Mouse (Mus musculus) bone marrow, adult 2 months (tissue): ENCODE data around the gene Nkiras2. TPM values are rescaled to one million over a fixed set of nuclear protein-coding genes. Genes with fewer than 3 reads are reported as not detected.
"Not testable (repeated sequence)": the region's sequence is repeated elsewhere in the genome, so short reads cannot be mapped to it uniquely, and the experiment has no call there.

Experiments
- H3K27ac ChIP-seq: fragments of 200-500 bp; 2 replicates; pipeline ENCODE4 v1.5.1; 2012; ENCODE audit warnings: low read depth, mild to moderate bottlenecking, control low read depth, inconsistent platforms, low read length; ENCODE audit not compliant: control insufficient read depth, poor library complexity, insufficient read depth
- H3K4me1 ChIP-seq: fragments of 200-500 bp; 2 replicates; pipeline ENCODE4 v1.6.1; 2011; ENCODE audit warnings: low read length; ENCODE audit not compliant: control insufficient read depth, insufficient read depth
- H3K4me3 ChIP-seq: fragments of 200-500 bp; replicated peaks from 2 replicates; pipeline ENCODE3; 2011; ENCODE audit warnings: mild to moderate bottlenecking, low read depth, low read length, control low read depth; ENCODE audit not compliant: control insufficient read depth
- CTCF ChIP-seq: fragments of 200-500 bp; IDR thresholded peaks from 2 replicates; pipeline ENCODE4 v1.5.1; 2011; ENCODE audit warnings: low read length, control low read depth; ENCODE audit not compliant: control insufficient read depth, insufficient read depth
- POLR2A ChIP-seq: fragments of 200-500 bp; IDR thresholded peaks from 2 replicates; pipeline ENCODE4 v1.6.1; 2011; ENCODE audit warnings: low read depth, mild to moderate bottlenecking, control low read depth, low read length, borderline replicate concordance; ENCODE audit not compliant: control insufficient read depth
- WGBS: fragments of 180-500 bp; shearing (Covaris S2); methylation state at CpG from one replicate; pipeline ENCODE4 v1.1.7; 2018; 5-methylcytosine and 5-hydroxymethylcytosine counted together
- polyA plus RNA-seq: library from polyadenylated mRNA; stranded (reverse); fragments of >200 nt; gene quantifications from 2 replicates; pipeline ENCODE4 v1.2.4, GENCODE M21; 2011; ENCODE audit warnings: low replicate concordance; ENCODE audit not compliant: missing spikeins, insufficient read depth, insufficient read length

Gene Nkiras2
- polyA plus RNA-seq, 1 experiment: 13.1 TPM

DNA sequence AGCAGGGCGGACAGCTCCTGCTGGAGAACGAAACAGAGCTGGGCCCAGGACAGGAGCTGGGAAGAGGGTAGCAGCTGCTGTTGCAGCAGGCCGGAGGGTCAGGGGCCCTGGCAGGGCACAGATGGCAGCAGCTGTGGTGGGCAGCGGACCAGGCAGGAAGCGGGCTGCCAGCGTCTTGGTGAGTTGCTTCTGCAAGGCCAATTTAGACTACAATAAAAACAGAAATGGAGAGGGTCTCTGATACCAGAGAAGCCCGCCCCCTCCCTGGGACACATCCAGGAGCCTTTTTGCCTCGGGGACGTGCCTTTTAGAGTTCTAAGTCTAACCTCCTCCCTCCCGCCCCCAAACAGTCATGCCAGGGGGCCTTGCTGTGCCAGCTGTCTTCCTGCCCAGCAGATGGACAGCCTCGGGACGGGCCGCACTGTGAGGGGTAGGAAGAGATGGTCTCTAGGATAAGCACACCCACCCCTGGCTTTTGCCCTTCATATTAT is 9.9 kb downstream of the Nkiras2 start:
- TF ChIP-seq POLR2A: no peak
- TF ChIP-seq CTCF: no peak
- H3K4me3 ChIP-seq: no peak overlapping the region
- peaks cover 7% of the 10 kb centered on the region for H3K4me1 ChIP-seq
- no peak overlapping the region for H3K27ac ChIP-seq
- WGBS: 24% methylated on average over 13 of the region's 13 CpGs

DNA sequence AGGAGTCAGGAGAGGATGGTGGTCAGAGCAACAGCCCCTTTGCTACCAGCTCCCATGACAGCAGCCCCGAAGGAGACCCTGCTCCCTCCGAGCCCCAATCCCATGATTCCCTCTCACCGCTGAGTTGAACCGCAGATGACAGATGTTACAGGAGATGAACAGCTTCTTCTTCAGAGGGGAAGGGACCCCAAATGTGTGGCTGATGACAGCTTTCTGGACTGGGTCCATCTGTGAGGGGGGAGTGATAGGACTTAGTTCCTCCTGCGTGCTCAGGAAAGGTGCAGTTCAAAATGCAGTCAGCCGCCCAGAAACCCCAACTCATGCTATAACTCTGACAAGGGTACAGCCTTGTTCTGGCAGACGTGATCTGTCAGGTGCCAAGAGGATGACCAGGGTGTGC is 15.5 kb downstream of the Nkiras2 start:
- Histone ChIP-seq H3K27ac (no peak overlapping the region), H3K4me1 (no peaks in the 10 kb centered on the region; the same call in 1 of the 2 replicates), H3K4me3 (no peak overlapping the region)
- no peak for TF ChIP-seq POLR2A
- TF ChIP-seq CTCF: no peak
- WGBS: 38% methylated on average over 7 of the region's 7 CpGs

DNA sequence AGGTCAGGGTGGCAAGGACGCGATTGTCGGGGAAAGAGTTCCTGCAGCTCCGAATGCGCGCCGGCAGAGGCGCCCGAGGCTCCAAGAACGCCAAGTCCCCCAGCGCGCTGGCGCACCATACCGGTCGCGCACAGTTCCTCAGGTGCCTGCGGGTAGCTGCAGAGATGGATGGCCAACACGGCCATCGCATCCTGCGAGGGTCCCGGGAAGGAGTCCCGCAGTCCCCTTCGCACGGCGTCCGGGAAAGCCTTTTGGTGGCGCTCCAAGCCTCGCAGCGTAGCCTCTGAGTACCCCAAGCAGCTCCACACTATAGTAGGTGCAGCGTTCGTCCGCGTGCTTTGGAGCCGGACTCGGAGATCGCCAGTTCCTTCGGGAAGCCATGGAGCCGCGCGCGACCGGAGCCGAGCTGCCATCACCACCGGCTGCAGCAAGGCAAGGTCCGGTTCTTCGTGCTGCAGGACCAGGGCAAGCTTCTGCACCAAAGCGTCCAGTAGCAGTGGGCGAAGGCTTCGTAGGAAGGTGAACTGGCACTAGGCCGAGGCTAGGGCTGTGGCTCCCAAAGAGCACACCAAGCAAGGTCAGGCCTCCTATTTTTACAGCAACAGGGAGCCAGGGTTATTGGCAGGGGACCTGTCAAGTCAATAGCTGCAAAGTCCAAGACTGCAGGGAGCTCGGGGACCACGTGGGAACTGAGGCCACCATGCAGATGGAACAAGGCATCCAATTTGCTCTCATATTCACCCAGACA is 21.3 kb downstream of the Nkiras2 start:
- 13% methylated on average over 52 of the region's 52 CpGs for WGBS
- TF ChIP-seq CTCF: peak; percentile 35; the same call in 1 of the 2 replicates
- TF ChIP-seq POLR2A: no peak
- Histone ChIP-seq H3K4me1 (no peaks in the 10 kb centered on the region; the same call in 1 of the 2 replicates), H3K27ac (no peak overlapping the region; the same call in 1 of the 2 replicates), H3K4me3 (no peak overlapping the region)

DNA sequence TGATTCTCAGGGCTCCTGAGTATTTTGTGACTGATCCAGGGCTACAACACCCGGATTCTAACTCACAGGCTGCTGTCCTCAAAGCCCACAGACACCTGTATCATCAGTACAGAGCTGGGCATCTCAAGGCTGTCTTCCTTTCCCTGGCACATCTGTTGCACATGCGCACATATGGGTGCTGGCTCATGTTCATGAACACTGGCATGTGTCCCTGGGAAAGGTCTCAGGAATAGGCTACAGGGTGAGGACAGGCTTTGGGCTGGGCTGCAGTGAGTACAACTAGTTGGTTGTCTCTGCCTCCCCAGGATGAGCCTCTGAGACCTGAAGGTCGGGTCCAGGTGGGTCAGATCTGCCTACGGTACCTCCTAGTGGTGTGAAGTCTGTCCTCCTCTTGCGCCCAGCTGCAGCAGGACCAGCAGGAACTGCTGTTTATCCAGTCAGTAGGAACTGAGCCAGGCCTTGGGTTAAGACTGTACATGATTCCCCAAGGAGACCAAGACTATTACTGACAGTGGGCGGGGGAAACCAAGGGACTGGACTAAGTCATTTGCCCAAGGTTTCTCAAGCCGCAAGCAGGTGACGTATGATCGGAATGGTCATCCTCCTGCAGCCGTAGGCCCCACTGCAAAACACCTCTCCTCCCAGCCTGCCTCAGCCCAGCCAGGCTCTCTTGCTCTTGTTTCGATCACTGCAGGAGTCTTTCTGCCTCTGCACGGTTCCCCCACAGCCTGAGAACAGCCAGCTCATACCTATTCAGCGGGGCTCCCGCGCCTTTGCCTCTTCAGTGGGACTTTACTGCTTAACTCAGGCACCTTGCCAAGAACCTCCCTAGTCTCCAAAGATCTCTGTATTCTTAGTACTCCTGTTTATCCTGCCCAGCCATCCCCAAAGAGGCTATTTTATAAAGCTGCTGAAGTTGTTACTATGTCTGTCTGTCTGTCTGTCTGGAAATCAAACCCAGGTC is 24.9 kb downstream of the Nkiras2 start:
- H3K27ac ChIP-seq: no peak overlapping the region
- no peak overlapping the region for H3K4me3 ChIP-seq
- 79% methylated on average over 15 of the region's 15 CpGs for WGBS
- TF ChIP-seq POLR2A: no peak
- no peak for TF ChIP-seq CTCF
- no peaks in the 10 kb centered on the region; the same call in 1 of the 2 replicates for H3K4me1 ChIP-seq

DNA sequence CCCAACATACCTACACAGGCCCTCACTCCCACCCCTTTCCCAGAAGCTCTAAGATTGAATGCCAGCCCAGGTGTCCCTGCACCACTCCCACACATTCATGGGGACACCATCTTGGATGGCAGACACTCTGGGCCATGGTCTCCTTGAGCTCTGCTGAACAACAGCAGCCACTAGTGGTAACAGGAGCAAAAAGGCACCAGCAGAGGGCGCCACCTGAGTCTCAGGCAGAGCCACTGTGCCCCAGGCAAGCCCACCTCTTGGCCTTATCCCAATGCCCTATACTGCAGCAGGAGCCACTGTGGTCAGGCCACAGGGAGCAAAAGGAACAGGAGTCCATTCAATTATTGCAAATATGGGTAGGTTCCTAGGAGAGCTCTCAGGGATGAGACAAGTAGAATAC is 27.2 kb downstream of the Nkiras2 start:
- no peak overlapping the region for H3K4me3 ChIP-seq
- no peak overlapping the region for H3K27ac ChIP-seq
- no peaks in the 10 kb centered on the region for H3K4me1 ChIP-seq
- TF ChIP-seq POLR2A (no peak), CTCF (peak; percentile 76)
- WGBS: 27% methylated on average over 1 of the region's 1 CpGs

DNA sequence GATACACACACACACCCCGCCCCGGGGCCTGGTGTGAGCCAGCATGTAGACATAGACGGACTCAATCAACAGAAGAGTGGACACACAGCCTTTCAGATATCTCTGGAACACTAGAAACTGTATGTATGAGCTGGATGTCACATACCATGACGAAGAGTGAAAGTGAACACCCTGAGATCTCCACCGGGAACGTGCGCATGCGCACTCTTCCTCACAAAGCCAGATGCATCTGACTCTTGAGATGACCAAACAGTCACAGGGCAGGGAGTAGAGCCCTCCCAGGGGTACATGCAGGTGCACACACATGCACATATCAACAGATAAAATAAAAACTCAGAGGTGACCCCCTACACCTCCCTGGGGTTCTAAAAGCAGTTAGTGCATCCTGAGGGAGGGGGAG is 29.4 kb downstream of the Nkiras2 start:
- WGBS: 79% methylated on average over 8 of the region's 8 CpGs
- TF ChIP-seq POLR2A (no peak), CTCF (no peak)
- Histone ChIP-seq H3K4me1 (no peaks in the 10 kb centered on the region), H3K4me3 (no peak overlapping the region), H3K27ac (no peak overlapping the region)

DNA sequence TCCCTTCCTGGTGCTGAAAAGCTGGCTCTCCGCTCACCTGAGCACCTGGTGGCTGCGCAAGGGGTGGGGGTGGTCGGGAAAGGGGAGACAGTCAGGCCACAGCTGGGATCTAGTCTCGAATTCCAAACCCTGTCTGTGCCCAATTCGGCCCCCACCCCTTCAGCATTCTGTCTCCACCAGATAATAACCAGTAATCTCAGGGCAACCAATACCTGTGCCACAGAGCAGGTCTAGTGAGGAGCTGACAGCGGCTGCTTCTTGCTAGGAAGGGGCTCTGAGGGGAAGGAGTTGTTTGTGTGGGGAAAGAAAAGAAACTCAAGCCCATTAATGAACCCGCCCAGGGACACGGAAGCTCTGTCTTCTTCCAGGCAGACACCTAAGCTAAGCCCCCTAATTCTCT is 32.2 kb downstream of the Nkiras2 start:
- no peak overlapping the region for H3K27ac ChIP-seq
- 32% methylated on average over 8 of the region's 8 CpGs for WGBS
- TF ChIP-seq CTCF (no peak), POLR2A (no peak)
- no peaks in the 10 kb centered on the region for H3K4me1 ChIP-seq
- H3K4me3 ChIP-seq: no peak overlapping the region

DNA sequence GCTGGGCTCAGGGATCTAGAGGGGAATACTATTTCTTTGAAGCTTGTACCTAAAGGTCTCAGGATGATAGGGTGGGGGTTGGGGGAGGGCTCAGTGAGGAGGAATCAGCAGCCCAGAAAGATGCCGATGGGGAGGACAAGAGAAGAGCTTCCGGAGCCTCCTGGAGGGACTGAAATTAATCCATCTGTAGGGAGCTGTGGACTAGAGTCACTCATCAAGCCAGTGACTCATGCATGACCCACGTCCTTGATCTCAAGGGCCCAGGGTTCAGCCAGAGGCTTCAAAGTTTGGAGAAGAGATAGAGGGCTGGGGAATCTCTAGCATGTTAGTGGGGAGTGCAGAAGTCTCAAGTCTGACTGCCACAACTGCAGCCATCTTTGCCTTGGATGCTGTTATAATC is 32.7 kb downstream of the Nkiras2 start:
- Histone ChIP-seq H3K27ac (no peak overlapping the region), H3K4me1 (no peaks in the 10 kb centered on the region), H3K4me3 (no peak overlapping the region)
- WGBS: 55% methylated on average over 3 of the region's 3 CpGs
- TF ChIP-seq POLR2A (no peak), CTCF (no peak)

DNA sequence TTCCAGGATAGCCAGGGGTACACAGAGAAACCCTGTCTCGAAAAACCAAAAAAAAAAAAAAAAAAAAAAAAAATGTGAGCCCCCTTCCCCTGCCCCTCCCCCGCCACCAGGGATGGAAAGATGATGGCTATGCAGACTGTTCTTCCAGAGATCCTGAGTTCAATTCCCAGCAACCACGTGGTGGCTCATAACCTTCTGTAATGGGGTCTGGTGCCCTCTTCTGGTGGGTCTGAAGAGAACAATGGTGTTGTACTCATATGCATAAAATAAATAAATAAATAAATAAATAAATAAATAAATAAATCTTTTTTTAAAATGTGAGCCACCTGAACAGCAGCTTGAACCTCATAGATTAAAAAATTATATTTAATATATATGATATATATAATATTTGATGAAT is 36.5 kb downstream of the Nkiras2 start:
- H3K4me3 ChIP-seq, H3K4me1 ChIP-seq, H3K27ac ChIP-seq: not testable (repeated sequence)
- WGBS: 48% methylated on average over 3 of the region's 3 CpGs
